Mouse (Mus musculus) kidney, postnatal 36 days (tissue): ENCODE data around the gene 4930524B15Rik.
"Not testable (repeated sequence)": the region's sequence is repeated elsewhere in the genome, so short reads cannot be mapped to it uniquely, and the experiment has no call there.

Source experiments
- DNase-seq, 2 experiments: peaks; one replicate each; pipeline ENCODE4 v3.0.0; 2021 to 2022; ENCODE audit warnings: mixed read lengths in 2 of 2

4930524B15Rik gene

GRCm38 (mm10) chr11:31965256-31966134, at the start of gene 4930524B15Rik:
TSS of gene 4930524B15Rik (plus strand) at chr11:31965592.
- peak in 1 of 2 experiments; percentile 52 for DNase-seq

- no peak for DNase-seq
Measured at GRCm38 (mm10) chr11:31917769-31918168, 47.6 kb upstream of the 4930524B15Rik start.

GRCm38 (mm10) chr11:31930051-31930450, 35.3 kb upstream of the 4930524B15Rik start:
- no peak for DNase-seq

GRCm38 (mm10) chr11:31935652-31936051, 29.7 kb upstream of the 4930524B15Rik start:
- no peak for DNase-seq

- no peak for DNase-seq
Measured at GRCm38 (mm10) chr11:31936910-31937525, 28.4 kb upstream of the 4930524B15Rik start.

- DNase-seq = no peak
Measured at GRCm38 (mm10) chr11:31940898-31941639, 24.3 kb upstream of the 4930524B15Rik start.

- no peak for DNase-seq
Measured at GRCm38 (mm10) chr11:31941640-31942638, 23.5 kb upstream of the 4930524B15Rik start.

- no peak for DNase-seq
Measured at GRCm38 (mm10) chr11:31945471-31945870, 19.9 kb upstream of the 4930524B15Rik start.

GRCm38 (mm10) chr11:31948462-31949330, 16.7 kb upstream of the 4930524B15Rik start:
- no peak for DNase-seq

GRCm38 (mm10) chr11:31949331-31949785, 16.0 kb upstream of the 4930524B15Rik start:
- peak; percentile 69 to 82 for DNase-seq

- no peak for DNase-seq
Measured at GRCm38 (mm10) chr11:31960071-31960470, 5.3 kb upstream of the 4930524B15Rik start.

- DNase-seq = no peak
Measured at GRCm38 (mm10) chr11:31963993-31964392, 1.4 kb upstream of the 4930524B15Rik start.

GRCm38 (mm10) chr11:31974132-31974531, 8.7 kb downstream of the 4930524B15Rik start:
- no peak for DNase-seq

- no peak for DNase-seq
Measured at GRCm38 (mm10) chr11:31974826-31975225, 9.4 kb downstream of the 4930524B15Rik start.

GRCm38 (mm10) chr11:31975678-31976077, 10.3 kb downstream of the 4930524B15Rik start:
- DNase-seq = no peak

- DNase-seq = no peak
Measured at GRCm38 (mm10) chr11:31976137-31976536, 10.7 kb downstream of the 4930524B15Rik start.

- DNase-seq = not testable (repeated sequence)
Measured at GRCm38 (mm10) chr11:31980089-31980488, 14.7 kb downstream of the 4930524B15Rik start.

- DNase-seq = no peak
Measured at GRCm38 (mm10) chr11:31981830-31982229, 16.4 kb downstream of the 4930524B15Rik start.

GRCm38 (mm10) chr11:31982247-31982943, 17.0 kb downstream of the 4930524B15Rik start:
- not testable (repeated sequence) for DNase-seq

- no peak for DNase-seq
Measured at GRCm38 (mm10) chr11:31983249-31983648, 17.9 kb downstream of the 4930524B15Rik start.
